Mouse (Mus musculus) right cerebral cortex, postnatal 4 days (tissue): ENCODE measurements at regions not wholly inside any gene's neighbourhood (a gene's known extent, or its start where the extent isn't known, plus 50 kb on each side); places are given as distances from the start of the nearest gene placed in this dataset.
"Not testable (repeated sequence)": the region's sequence is repeated elsewhere in the genome, so short reads cannot be mapped to it uniquely, and the experiment has no call there.

Experiments used
- DNase-seq: peaks from one replicate; pipeline ENCODE4 v3.0.0-alpha.2; 2022

DNA sequence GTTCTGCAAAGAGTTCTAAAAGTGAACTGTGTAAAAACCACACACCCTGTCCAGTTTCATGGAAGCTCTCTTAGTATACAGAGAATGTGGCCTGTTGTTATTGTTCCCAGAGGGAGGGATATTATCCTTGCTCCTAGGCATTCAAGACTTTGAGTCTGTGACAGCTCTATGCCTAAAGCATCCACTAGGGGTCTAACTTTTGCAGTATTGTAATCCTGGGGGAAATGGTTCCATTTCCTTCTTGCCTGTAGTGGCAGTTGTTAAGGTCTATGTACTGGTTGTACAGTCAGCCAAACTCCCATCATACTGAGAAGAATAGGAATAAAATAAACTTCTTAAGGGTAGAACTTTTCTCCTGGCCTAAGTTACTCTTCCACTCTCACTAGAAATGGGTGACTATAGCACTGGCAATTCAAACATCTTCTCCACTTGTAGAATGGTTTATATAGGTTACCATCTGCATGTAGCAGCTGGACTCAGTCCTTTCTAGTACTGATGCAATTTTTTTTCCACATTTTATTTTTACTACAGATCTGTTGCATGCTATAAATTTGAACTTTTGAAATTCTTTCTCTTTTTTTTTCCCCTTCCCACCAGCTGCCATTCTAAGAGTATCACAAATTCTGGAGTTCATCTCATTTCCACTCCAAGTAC is 51.4 kb upstream of the Dpt start:
- DNase-seq = no peak

GRCm38 (mm10) chr1:164744499-164744898 is 51.9 kb upstream of the Dpt start:
- no peak for DNase-seq

DNA sequence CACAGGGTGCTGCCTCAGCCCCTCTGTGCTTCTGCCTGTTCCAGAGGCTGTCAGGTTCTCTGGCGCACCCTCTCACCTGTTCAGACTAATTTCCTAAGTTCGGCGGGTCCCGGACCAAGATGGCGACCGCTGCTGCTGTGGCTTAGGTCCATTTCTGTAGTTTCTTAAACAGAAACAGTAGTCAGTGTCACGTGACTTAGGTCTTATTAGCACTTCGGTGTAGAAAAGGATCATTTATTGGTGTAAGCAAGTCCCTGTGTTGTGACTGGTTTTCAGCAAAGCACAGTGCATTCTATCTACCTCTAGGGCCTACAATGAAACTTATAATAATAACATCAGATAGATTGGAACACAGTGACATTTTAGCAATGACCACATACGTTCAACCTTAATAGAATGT is 53.5 kb upstream of the Dpt start:
- not testable (repeated sequence) for DNase-seq

- no peak for DNase-seq
These were observed 60.8 kb upstream of the Dpt start for GRCm38 (mm10) chr1:164735646-164736045.

GRCm38 (mm10) chr1:164733741-164734140 is 62.7 kb upstream of the Dpt start:
- no peak for DNase-seq

- DNase-seq = no peak
These were observed 74.4 kb upstream of the Dpt start for GRCm38 (mm10) chr1:164722054-164722453.

GRCm38 (mm10) chr1:164714905-164715304 is 81.5 kb upstream of the Dpt start:
- DNase-seq = no peak

DNA sequence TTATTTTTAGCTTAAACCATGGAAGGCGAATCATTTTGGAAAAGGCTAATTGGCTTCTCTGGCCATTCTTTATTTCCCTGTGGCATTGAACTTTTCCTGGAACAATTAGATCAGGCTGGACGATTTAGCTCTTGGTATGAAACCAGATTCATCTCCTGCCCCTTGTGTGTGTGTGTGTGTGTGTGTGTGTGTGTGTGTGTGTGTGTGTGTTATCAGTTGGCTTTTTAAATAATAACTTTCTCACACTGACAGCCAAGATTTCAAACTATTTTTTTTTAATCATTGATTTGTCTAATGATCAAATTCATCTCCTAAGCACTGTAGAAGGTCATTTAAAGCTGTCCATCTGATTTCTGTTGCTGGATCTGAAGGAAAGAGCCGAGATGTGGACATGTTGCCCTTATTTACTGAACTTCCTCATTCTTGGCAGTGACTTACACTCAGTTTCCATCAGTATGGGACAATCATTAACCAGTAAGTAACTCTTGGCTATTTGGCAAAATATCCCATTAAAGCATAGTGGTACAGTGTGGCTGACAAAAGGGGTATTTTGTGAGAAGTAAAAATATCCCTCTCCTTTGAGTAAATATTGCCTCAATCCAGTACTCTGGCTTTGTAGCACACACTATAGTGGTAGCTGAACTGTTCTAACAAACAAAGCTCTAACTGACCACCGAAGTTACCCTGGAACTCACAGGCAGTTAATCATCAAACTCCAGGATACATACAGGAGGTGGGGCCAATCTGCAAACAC is 82.5 kb upstream of the Dpt start:
- DNase-seq = no peak

GRCm38 (mm10) chr1:164712514-164712913 is 83.9 kb upstream of the Dpt start:
- no peak for DNase-seq

DNA sequence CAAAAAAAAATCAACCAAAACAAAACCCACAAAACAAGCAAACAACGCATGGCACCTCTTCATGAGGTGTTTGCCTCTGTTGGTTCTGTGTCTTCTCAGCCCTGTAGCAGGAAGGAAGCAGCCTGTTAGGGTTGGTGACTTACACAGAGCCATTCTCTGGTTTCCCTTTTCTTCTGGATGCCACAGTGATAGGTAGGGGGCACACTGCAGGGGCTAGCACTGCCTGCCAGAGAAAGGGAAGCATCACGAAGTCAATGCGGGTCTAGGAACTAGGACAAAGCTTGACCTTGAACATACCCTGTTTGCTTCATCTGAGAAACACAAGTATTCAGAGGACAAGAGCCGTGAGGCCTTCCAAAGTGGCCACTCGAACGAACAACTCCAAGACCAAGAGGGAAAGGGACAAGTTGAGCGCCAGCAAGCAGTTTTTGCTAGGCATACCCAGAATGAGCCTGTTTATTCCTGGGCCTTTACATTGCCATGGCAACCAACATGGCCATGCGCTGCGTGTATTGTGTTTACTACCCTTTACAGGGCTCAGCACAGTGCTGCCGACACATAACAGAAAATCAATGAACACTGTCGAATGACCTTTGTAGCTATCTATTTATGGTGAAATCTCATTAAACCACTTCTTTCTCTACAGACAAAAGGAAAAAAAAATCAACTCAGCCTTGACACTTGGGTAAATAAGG is 91.9 kb upstream of the Dpt start:
- DNase-seq = peak; percentile 21

DNA sequence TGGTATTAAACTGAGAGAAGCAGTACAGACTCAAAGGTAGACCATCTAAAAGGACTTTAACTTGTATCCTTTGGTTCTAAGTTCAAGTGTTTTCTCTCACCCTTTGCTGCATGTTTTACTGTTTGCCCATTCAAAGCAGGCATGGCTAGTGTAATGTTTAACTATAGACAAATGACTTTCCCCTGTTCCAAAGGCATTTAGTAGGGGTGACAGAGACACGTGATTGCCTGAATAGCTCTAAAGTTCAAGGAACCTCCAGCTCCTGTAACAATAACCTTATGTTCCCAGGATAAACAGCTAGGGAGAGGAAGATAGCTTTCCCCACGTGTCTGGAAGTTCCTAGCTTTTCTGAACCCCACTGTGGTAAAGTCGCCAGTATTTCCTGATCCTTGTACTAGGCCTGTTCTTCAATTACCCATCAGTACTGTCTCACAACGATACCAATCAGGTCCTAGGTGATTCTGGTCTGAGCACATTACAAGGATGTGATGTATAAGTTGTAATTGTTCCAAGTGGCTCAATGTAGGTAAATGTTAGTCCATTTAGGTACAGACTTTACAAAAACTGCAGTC is 92.8 kb upstream of the Dpt start:
- DNase-seq = no peak

DNA sequence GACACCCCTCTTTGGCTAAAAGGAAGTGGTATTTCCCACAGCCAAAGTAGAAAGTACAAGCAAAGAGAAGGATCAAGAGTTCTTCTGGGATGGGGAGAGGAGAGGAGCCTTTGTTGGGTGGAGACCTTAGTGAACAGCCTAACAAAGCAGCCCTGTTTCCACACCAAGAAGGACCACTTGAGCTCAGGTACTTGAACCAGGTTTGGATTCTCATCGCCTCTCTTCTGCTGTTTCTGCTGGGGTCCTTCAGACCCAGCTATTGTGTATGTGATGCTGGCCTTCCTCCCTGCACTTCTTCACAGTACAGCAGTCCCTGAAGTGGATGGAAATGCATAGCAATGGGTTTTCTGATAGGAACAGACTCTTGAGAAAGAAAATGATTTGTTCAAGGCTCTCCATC is 106.4 kb upstream of the Dpt start:
- DNase-seq = no peak

- DNase-seq = no peak
These were observed 107.1 kb upstream of the Dpt start for GRCm38 (mm10) chr1:164689311-164689710.

DNA sequence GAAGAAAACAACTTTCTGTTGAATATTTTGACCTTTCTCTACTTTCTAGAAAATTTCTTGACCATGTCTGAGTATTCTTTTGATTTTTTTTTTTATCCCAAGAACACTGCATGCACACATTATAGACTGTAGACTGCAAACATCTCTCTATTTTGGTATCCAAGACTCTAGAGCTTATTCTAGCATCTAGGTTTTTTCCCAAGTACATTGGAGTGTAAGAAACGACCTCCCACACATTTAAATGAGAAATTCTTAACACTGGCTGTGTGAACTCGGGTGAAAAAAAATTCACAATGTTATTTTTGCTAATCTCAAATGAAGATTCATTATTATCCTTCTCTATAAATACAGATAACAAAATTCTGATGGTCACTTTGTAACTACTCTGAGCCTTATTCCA is 112.0 kb upstream of the Dpt start:
- DNase-seq = no peak

- DNase-seq = no peak
These were observed 112.7 kb upstream of the Dpt start for GRCm38 (mm10) chr1:164683788-164684187.

DNA sequence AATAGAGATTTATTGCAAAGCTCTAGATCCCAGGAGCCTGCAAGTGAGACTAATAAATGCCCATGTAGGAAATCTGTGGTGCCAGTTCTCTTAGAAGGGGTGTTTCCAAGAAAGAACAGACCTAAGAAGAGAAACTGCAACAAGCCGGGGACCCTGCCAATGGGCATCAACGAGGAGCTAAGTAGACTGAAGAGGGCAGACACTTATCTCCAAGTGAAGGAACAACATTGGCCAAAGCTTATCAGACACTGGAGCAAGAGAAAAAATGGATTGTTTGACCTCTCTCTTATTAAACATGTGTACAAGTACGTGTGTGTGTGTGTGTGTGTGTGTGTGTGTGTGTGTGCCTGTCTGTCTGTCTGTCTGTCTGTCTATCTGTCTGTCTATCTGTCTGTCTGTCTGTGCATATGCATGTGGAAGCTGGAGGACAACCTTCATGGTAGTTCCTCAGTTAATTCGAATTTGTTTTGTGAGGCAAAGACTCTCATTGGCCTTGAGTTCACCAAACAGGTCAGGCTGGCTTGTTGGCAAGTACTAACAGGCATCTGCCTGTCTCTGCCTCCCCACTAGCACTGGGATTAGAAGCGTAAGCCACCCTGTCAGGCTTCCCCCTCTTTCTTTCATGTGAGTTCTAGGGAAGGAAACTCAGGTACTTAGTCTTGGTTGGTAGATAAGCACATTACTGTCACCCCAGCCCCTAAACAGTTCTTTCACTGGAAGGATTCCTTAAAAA is 113.4 kb upstream of the Dpt start:
- no peak for DNase-seq

GRCm38 (mm10) chr1:164682426-164682825 is 114.0 kb upstream of the Dpt start:
- DNase-seq = no peak

- no peak for DNase-seq
These were observed 114.9 kb upstream of the Dpt start for GRCm38 (mm10) chr1:164681582-164681981.

DNA sequence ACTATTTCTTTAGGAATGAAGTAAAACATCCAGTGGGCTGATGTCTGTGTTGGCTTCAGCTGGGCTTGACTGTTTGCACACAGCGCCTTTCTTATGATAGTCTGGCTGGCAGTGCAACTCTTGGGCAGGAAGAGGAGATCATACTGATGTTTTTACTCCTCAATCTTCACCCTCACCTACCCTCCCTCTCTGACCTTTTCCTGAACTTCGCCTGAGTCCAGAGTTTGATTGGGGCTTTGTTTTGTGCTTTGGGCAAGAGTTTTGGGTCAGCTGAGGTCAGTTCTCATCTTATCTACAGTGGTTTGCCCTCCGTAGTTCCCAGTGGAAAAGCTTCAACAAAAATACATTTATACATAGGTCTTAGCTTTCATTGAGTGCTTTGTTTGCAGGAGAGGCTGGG is 118.1 kb upstream of the Dpt start:
- DNase-seq = no peak

DNA sequence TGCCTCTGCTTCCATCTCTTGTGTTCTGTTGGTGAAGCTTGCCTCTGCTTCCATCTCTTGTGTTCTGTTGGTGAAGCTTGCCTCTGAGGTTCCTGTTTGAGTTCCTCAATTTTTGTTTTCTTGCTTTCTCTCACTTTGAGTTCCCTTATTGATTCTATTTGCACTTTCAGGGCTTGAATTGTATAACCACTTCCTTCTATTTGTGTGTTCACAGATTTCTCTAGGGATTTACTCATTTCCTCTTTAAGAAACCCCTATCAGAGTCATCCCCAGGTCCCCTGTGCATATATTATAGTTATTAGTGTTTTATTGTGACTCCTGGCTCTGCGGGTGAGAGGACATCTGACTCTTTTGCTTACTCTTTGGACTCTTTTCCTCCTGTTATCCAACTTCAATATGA is 144.2 kb upstream of the Dpt start:
- no peak for DNase-seq

- no peak for DNase-seq
These were observed 158.5 kb upstream of the Dpt start for GRCm38 (mm10) chr1:164637901-164638462.

DNA sequence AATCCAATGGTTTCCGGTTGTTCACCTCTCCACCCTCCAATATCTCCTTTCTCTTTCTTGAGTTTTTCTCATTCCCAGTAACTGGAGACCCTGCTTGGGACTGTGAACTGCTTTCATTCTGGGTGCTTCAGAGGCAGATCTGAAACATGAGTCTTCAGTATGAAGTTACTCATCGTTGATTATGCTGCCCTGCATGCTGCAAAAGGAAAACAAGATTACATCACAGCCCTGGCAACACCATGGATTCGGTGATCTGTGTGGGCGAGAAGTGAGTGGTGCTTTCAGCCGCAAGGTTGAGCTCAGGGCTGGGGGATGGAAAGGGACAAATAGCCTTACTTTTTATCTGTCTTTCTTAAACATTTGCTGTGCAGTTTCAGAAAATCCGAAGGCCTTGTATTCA is 164.8 kb upstream of the Dpt start:
- DNase-seq = no peak

GRCm38 (mm10) chr1:164628840-164629239 is 167.6 kb upstream of the Dpt start:
- no peak for DNase-seq
